Mouse (Mus musculus) forebrain, embryonic 12.5 days (tissue): Measurements from ENCODE around the gene Dxo. TPM values are rescaled to one million over a fixed set of nuclear protein-coding genes. Genes with fewer than 3 reads are reported as not detected.

Experiments used
- ATAC-seq: fragments of 200-750 bp; cut with Nextera tagmentation; 2 replicates; pipeline ENCODE4 v1.8.0; 2017; ENCODE audit warnings: moderate TSS enrichment; ENCODE audit not compliant: low FRiP score
- H3K27ac ChIP-seq: fragments of 300-500 bp; sonication (generic); 2 replicates; pipeline ENCODE4 v1.5.1; 2016; ENCODE audit warnings: mild to moderate bottlenecking
- H3K27me3 ChIP-seq: fragments of 300-500 bp; sonication (generic); 2 replicates; pipeline ENCODE4 v1.6.1; 2016; ENCODE audit warnings: mild to moderate bottlenecking
- H3K36me3 ChIP-seq: fragments of 300-500 bp; sonication (generic); replicated peaks from 2 replicates; pipeline ENCODE4 v1.6.1; 2016; ENCODE audit warnings: mild to moderate bottlenecking
- H3K4me1 ChIP-seq: fragments of 300-500 bp; sonication (generic); 2 replicates; pipeline ENCODE4 v1.6.1; 2016
- H3K4me2 ChIP-seq: fragments of 300-500 bp; sonication (generic); 2 replicates; pipeline ENCODE4 v1.6.1; 2016; ENCODE audit warnings: mild to moderate bottlenecking, moderate library complexity
- H3K4me3 ChIP-seq: fragments of 300-500 bp; sonication (generic); replicated peaks from 2 replicates; pipeline ENCODE4 v1.5.1; 2016; ENCODE audit warnings: mild to moderate bottlenecking
- H3K9ac ChIP-seq: fragments of 300-500 bp; sonication (generic); 2 replicates; pipeline ENCODE4 v1.6.1; 2016; ENCODE audit warnings: mild to moderate bottlenecking
- H3K9me3 ChIP-seq: fragments of 300-500 bp; sonication (generic); 2 replicates; pipeline ENCODE4 v1.6.1; 2016
- WGBS: fragments of 180-500 bp; shearing (Covaris S2); methylation state at CpG from one replicate; pipeline ENCODE4 v1.1.7; 2016; 5-methylcytosine and 5-hydroxymethylcytosine counted together
- polyA plus RNA-seq: library from polyadenylated mRNA; unstranded; fragments of >200 nt; fragmentation: Nextera tagmentation; extraction: Ambion mirVana; gene quantifications from 2 replicates; pipeline ENCODE4 v1.2.1, GENCODE M21; 2016

Dxo gene
- polyA plus RNA-seq, 1 experiment from 2014 or later = 77.6 TPM

GRCm38 (mm10) chr17:34840736-34841307, 4.0 kb downstream of the Dxo start:
- H3K27me3 ChIP-seq = no peaks in the 10 kb centered on the region
- H3K27ac ChIP-seq = no peak overlapping the region
- ATAC-seq = no peak
- 91% methylated on average over 6 of the region's 6 CpGs for WGBS
- H3K4me1 ChIP-seq = peaks cover 21% of the 10 kb centered on the region
- no peak overlapping the region for H3K4me2 ChIP-seq
- H3K9ac ChIP-seq = no peak overlapping the region
- peaks cover 76% of the 10 kb centered on the region for H3K36me3 ChIP-seq
- no peak overlapping the region for H3K4me3 ChIP-seq
- H3K9me3 ChIP-seq = no peaks in the 10 kb centered on the region

GRCm38 (mm10) chr17:34844884-34845283, 8.1 kb downstream of the Dxo start:
- Histone ChIP-seq H3K9me3 (no peaks in the 10 kb centered on the region), H3K4me3 (no peak overlapping the region), H3K27me3 (no peaks in the 10 kb centered on the region), H3K4me1 (peaks cover 8% of the 10 kb centered on the region), H3K9ac (no peak overlapping the region), H3K4me2 (no peak overlapping the region), H3K27ac (no peak overlapping the region), H3K36me3 (peaks cover 84% of the 10 kb centered on the region)
- ATAC-seq = no peak
- WGBS = 94% methylated on average over 13 of the region's 13 CpGs

- H3K4me2 ChIP-seq = no peak overlapping the region
- H3K4me3 ChIP-seq = no peak overlapping the region
- ATAC-seq = no peak
- peaks cover 22% of the 10 kb centered on the region for H3K4me1 ChIP-seq
- WGBS = 87% methylated on average over 6 of the region's 6 CpGs
- H3K27ac ChIP-seq = no peak overlapping the region
- H3K36me3 ChIP-seq = peaks cover 62% of the 10 kb centered on the region
- no peaks in the 10 kb centered on the region for H3K9me3 ChIP-seq
- H3K27me3 ChIP-seq = no peaks in the 10 kb centered on the region
- H3K9ac ChIP-seq = no peak overlapping the region
Observed at GRCm38 (mm10) chr17:34847192-34847591, 10.4 kb downstream of the Dxo start.

GRCm38 (mm10) chr17:34847615-34848014, 10.8 kb downstream of the Dxo start:
- no peak for ATAC-seq
- 92% methylated on average over 7 of the region's 7 CpGs for WGBS
- H3K36me3 ChIP-seq = peaks cover 62% of the 10 kb centered on the region

GRCm38 (mm10) chr17:34849722-34850516, 13.1 kb downstream of the Dxo start, which contains the start of the genes Skiv2l and Nelfe:
Gene Skiv2l (minus strand): TSS chr17:34850210.
Gene Nelfe (plus strand): TSS chr17:34850391.
- Histone ChIP-seq H3K27ac (peak within 1 kb of the TSS; percentile 53), H3K4me2 (peak within 1 kb of the TSS; percentile 90), H3K4me3 (peak within 1 kb of the TSS; percentile 75), H3K27me3 (no peaks in the 10 kb centered on the region), H3K9ac (peak within 1 kb of the TSS; percentile 88), H3K4me1 (peaks cover 22% of the 10 kb centered on the region), H3K9me3 (no peaks in the 10 kb centered on the region), H3K36me3 (peaks cover 62% of the 10 kb centered on the region)
- WGBS = 2% methylated on average over 58 of the region's 65 CpGs
- peak; percentile 98 for ATAC-seq

More at GRCm38 (mm10) chr17:34847615-34848014, 10.8 kb downstream of the Dxo start:
- no peaks in the 10 kb centered on the region for H3K9me3 ChIP-seq
- H3K9ac ChIP-seq = no peak overlapping the region
- no peak overlapping the region for H3K27ac ChIP-seq
- H3K27me3 ChIP-seq = no peaks in the 10 kb centered on the region
- no peak overlapping the region for H3K4me3 ChIP-seq
- H3K4me1 ChIP-seq = peaks cover 22% of the 10 kb centered on the region
- no peak overlapping the region for H3K4me2 ChIP-seq

- Histone ChIP-seq H3K27ac (peak overlapping the region; percentile 44; the same call in 1 of the 2 replicates), H3K4me2 (peak overlapping the region; percentile 90), H3K9me3 (no peaks in the 10 kb centered on the region), H3K27me3 (no peaks in the 10 kb centered on the region), H3K4me3 (peak overlapping the region; percentile 75), H3K9ac (peak overlapping the region; percentile 88), H3K36me3 (peaks cover 60% of the 10 kb centered on the region), H3K4me1 (peaks cover 22% of the 10 kb centered on the region)
- ATAC-seq = no peak; the same call in none of the 2 replicates
- WGBS = under 1% methylated on average over 25 of the region's 25 CpGs
Observed at GRCm38 (mm10) chr17:34850517-34851125, 13.8 kb downstream of the Dxo start.

- 83% methylated on average over 8 of the region's 8 CpGs for WGBS
Observed at GRCm38 (mm10) chr17:34853511-34853910, 16.7 kb downstream of the Dxo start.

GRCm38 (mm10) chr17:34854761-34855160, 17.9 kb downstream of the Dxo start:
- WGBS = 74% methylated on average over 3 of the region's 3 CpGs
- peaks cover 14% of the 10 kb centered on the region for H3K4me1 ChIP-seq
- no peak overlapping the region for H3K9ac ChIP-seq
- ATAC-seq = no peak
- H3K27me3 ChIP-seq = no peaks in the 10 kb centered on the region
- no peaks in the 10 kb centered on the region for H3K9me3 ChIP-seq
- H3K4me2 ChIP-seq = no peak overlapping the region
- H3K36me3 ChIP-seq = peaks cover 57% of the 10 kb centered on the region
- no peak overlapping the region for H3K27ac ChIP-seq
- H3K4me3 ChIP-seq = no peak overlapping the region

More at GRCm38 (mm10) chr17:34853511-34853910, 16.7 kb downstream of the Dxo start:
- ATAC-seq = no peak
- peaks cover 22% of the 10 kb centered on the region for H3K4me1 ChIP-seq
- H3K4me3 ChIP-seq = no peak overlapping the region
- H3K27me3 ChIP-seq = no peaks in the 10 kb centered on the region
- H3K36me3 ChIP-seq = peaks cover 57% of the 10 kb centered on the region
- no peak overlapping the region for H3K4me2 ChIP-seq
- no peak overlapping the region for H3K9ac ChIP-seq
- no peak overlapping the region for H3K27ac ChIP-seq
- H3K9me3 ChIP-seq = no peaks in the 10 kb centered on the region

GRCm38 (mm10) chr17:34855825-34856224, 19.0 kb downstream of the Dxo start:
- no peak for ATAC-seq
- no peak overlapping the region for H3K27ac ChIP-seq
- WGBS = 44% methylated on average over 3 of the region's 3 CpGs
- no peaks in the 10 kb centered on the region for H3K27me3 ChIP-seq
- H3K9ac ChIP-seq = no peak overlapping the region
- peaks cover 57% of the 10 kb centered on the region for H3K36me3 ChIP-seq
- H3K9me3 ChIP-seq = no peaks in the 10 kb centered on the region
- H3K4me3 ChIP-seq = no peak overlapping the region
- peaks cover 10% of the 10 kb centered on the region for H3K4me1 ChIP-seq
- no peak overlapping the region for H3K4me2 ChIP-seq

GRCm38 (mm10) chr17:34858670-34859069, 21.9 kb downstream of the Dxo start:
- WGBS = 89% methylated on average over 4 of the region's 4 CpGs
- no peak for ATAC-seq
- Histone ChIP-seq H3K36me3 (peaks cover 41% of the 10 kb centered on the region), H3K9me3 (no peaks in the 10 kb centered on the region), H3K4me3 (no peak overlapping the region), H3K27me3 (0 out of 2 replicates have a peak, but pooled peaks cover 9% of the 10 kb centered on the region), H3K27ac (no peak overlapping the region), H3K4me2 (no peak overlapping the region), H3K9ac (no peak overlapping the region), H3K4me1 (no peaks in the 10 kb centered on the region)

- H3K27ac ChIP-seq = no peak overlapping the region
- H3K4me3 ChIP-seq = no peak overlapping the region
- H3K9ac ChIP-seq = no peak overlapping the region
- H3K4me1 ChIP-seq = peaks cover 3% of the 10 kb centered on the region; the same call in 1 of the 2 replicates
- no peak overlapping the region for H3K4me2 ChIP-seq
- ATAC-seq = no peak
- 89% methylated on average over 9 of the region's 9 CpGs for WGBS
- H3K27me3 ChIP-seq = 0 out of 2 replicates have a peak, but pooled peaks cover 9% of the 10 kb centered on the region
- H3K36me3 ChIP-seq = peaks cover 24% of the 10 kb centered on the region
- H3K9me3 ChIP-seq = no peaks in the 10 kb centered on the region
Observed at GRCm38 (mm10) chr17:34860514-34860913, 23.7 kb downstream of the Dxo start.

GRCm38 (mm10) chr17:34861704-34862415, 25.0 kb downstream of the Dxo start:
- WGBS = 80% methylated on average over 13 of the region's 13 CpGs
- no peak overlapping the region for H3K4me2 ChIP-seq
- H3K27ac ChIP-seq = no peak overlapping the region

More at GRCm38 (mm10) chr17:34861704-34862415, 25.0 kb downstream of the Dxo start:
- no peak for ATAC-seq
- H3K9me3 ChIP-seq = no peaks in the 10 kb centered on the region
- H3K4me1 ChIP-seq = peaks cover 3% of the 10 kb centered on the region; the same call in 1 of the 2 replicates
- 0 out of 2 replicates have a peak, but pooled peaks cover 9% of the 10 kb centered on the region for H3K27me3 ChIP-seq
- H3K36me3 ChIP-seq = peaks cover 12% of the 10 kb centered on the region; the same call in 1 of the 2 replicates
- no peak overlapping the region for H3K9ac ChIP-seq
- no peak overlapping the region for H3K4me3 ChIP-seq
